Mouse (Mus musculus) C2C12 (cell line): ENCODE measurements around the gene Smchd1. TPM values are rescaled to one million over a fixed set of nuclear protein-coding genes. Genes with fewer than 3 reads are reported as not detected.

ENCODE experiments used
- H3K27me3 ChIP-seq: one replicate; pipeline ENCODE4 v1.6.1; 2011; ENCODE audit not compliant: control insufficient read depth, insufficient read depth, insufficient read length
- H3K36me3 ChIP-seq: one replicate; pipeline ENCODE4 v1.6.1; 2011; ENCODE audit not compliant: control insufficient read depth, insufficient read depth
- H3K4me3 ChIP-seq: one replicate; pipeline ENCODE4 v1.5.1; 2011; ENCODE audit warnings: mild to moderate bottlenecking, control low read depth; ENCODE audit not compliant: poor library complexity, insufficient read depth, severe bottlenecking
- H3K79me2 ChIP-seq: one replicate; pipeline ENCODE4 v1.6.1; 2011; ENCODE audit not compliant: control insufficient read depth, insufficient read depth
- H3K79me3 ChIP-seq: one replicate; pipeline ENCODE4 v1.6.1; 2011; ENCODE audit warnings: low read depth, control low read depth
- H3ac ChIP-seq: one replicate; pipeline ENCODE3; 2011; ENCODE audit warnings: low read depth; ENCODE audit not compliant: control insufficient read depth, insufficient read length
- CEBPB ChIP-seq: IDR thresholded peaks from one replicate; pipeline ENCODE4 v1.6.1; 2011; ENCODE audit warnings: low read depth, mild to moderate bottlenecking, control low read depth, moderate library complexity
- CTCF ChIP-seq: IDR thresholded peaks from one replicate; pipeline ENCODE4 v1.5.1; 2011; ENCODE audit not compliant: control insufficient read depth, insufficient read depth, insufficient read length
- FOSL1 ChIP-seq: IDR thresholded peaks from one replicate; pipeline ENCODE4 v1.8.0; 2011; ENCODE audit warnings: mild to moderate bottlenecking, low read length; ENCODE audit not compliant: poor library complexity, insufficient read depth, severe bottlenecking
- MAX ChIP-seq: IDR thresholded peaks from one replicate; pipeline ENCODE4 v1.6.1; 2011; ENCODE audit warnings: mild to moderate bottlenecking, control low read depth
- MYOD1 ChIP-seq: IDR thresholded peaks from one replicate; pipeline ENCODE4 v1.6.1; 2011; ENCODE audit warnings: low read depth; ENCODE audit not compliant: control insufficient read depth, insufficient read length
- MYOG ChIP-seq: IDR thresholded peaks from one replicate; pipeline ENCODE4 v1.6.1; 2011; ENCODE audit not compliant: control insufficient read depth, insufficient read length; ENCODE audit errors: extremely low read depth
- USF1 ChIP-seq: IDR thresholded peaks from one replicate; pipeline ENCODE4 v1.6.1; 2011; ENCODE audit warnings: low read depth, mild to moderate bottlenecking, control low read depth, moderate library complexity
- polyA plus RNA-seq: library from polyadenylated mRNA; unstranded; fragments of >200 nt; fragmentation: generic; extraction: Trizol; gene quantifications from one replicate; pipeline ENCODE4 v1.2.1, GENCODE M21; 2012; ENCODE audit warnings: missing spikeins

Smchd1 gene
- polyA plus RNA-seq, 1 experiment: 12.7 TPM

GRCm38 (mm10) chr17:71310486-71311339 is 164.4 kb downstream of the Smchd1 start:
- Histone ChIP-seq H3K36me3 (no peaks in the 10 kb centered on the region), H3K4me3 (peak overlapping the region; percentile 2), H3K79me2 (no peaks in the 10 kb centered on the region), H3ac (peak overlapping the region; percentile 42), H3K79me3 (no peaks in the 10 kb centered on the region), H3K27me3 (no peaks in the 10 kb centered on the region)
- TF ChIP-seq MAX (no peak), MYOD1 (no peak), MYOG (no peak), FOSL1 (no peak), CTCF (no peak), CEBPB (no peak), USF1 (no peak)

- Histone ChIP-seq H3K36me3 (no peaks in the 10 kb centered on the region), H3K4me3 (no peak overlapping the region), H3ac (no peak overlapping the region), H3K79me3 (no peaks in the 10 kb centered on the region), H3K27me3 (no peaks in the 10 kb centered on the region), H3K79me2 (no peaks in the 10 kb centered on the region)
- no peak for TF ChIP-seq MAX
- TF ChIP-seq CTCF: no peak
- TF ChIP-seq MYOG: no peak
- TF ChIP-seq USF1: no peak
- no peak for TF ChIP-seq CEBPB
- TF ChIP-seq MYOD1: no peak
- TF ChIP-seq FOSL1: no peak
Measured at GRCm38 (mm10) chr17:71309711-71310485, 165.2 kb downstream of the Smchd1 start.

- H3K36me3 ChIP-seq: no peaks in the 10 kb centered on the region
- no peaks in the 10 kb centered on the region for H3K79me3 ChIP-seq
- no peaks in the 10 kb centered on the region for H3K79me2 ChIP-seq
- no peak overlapping the region for H3K4me3 ChIP-seq
- H3K27me3 ChIP-seq: no peaks in the 10 kb centered on the region
- no peak for TF ChIP-seq FOSL1
- H3ac ChIP-seq: no peak overlapping the region
Measured at GRCm38 (mm10) chr17:71309141-71309540, 166.0 kb downstream of the Smchd1 start.

GRCm38 (mm10) chr17:71308296-71308695 is 166.8 kb downstream of the Smchd1 start:
- Histone ChIP-seq H3K4me3 (no peak overlapping the region), H3ac (no peak overlapping the region), H3K27me3 (no peaks in the 10 kb centered on the region), H3K79me3 (no peaks in the 10 kb centered on the region), H3K79me2 (no peaks in the 10 kb centered on the region), H3K36me3 (no peaks in the 10 kb centered on the region)
- no peak for TF ChIP-seq USF1
- no peak for TF ChIP-seq CTCF
- no peak for TF ChIP-seq MYOD1
- TF ChIP-seq CEBPB: no peak
- TF ChIP-seq MAX: no peak
- TF ChIP-seq MYOG: no peak

- no peaks in the 10 kb centered on the region for H3K79me2 ChIP-seq
- no peak overlapping the region for H3ac ChIP-seq
- no peaks in the 10 kb centered on the region for H3K36me3 ChIP-seq
- H3K4me3 ChIP-seq: no peak overlapping the region
- no peaks in the 10 kb centered on the region for H3K27me3 ChIP-seq
- no peak for TF ChIP-seq MYOG
- no peak for TF ChIP-seq CEBPB
- TF ChIP-seq FOSL1: no peak
- no peak for TF ChIP-seq CTCF
- TF ChIP-seq USF1: no peak
- TF ChIP-seq MYOD1: no peak
- no peak for TF ChIP-seq MAX
- no peaks in the 10 kb centered on the region for H3K79me3 ChIP-seq
Measured at GRCm38 (mm10) chr17:71307251-71307790, 167.8 kb downstream of the Smchd1 start.
